Mouse (Mus musculus) fat pad, adult 2 months (tissue): Measurements from ENCODE around the gene Dennd1a.

Experiments
- DNase-seq: peaks from one replicate; pipeline ENCODE4 v3.0.0-alpha.2; 2011; ENCODE audit warnings: low read depth, low spot score; ENCODE audit errors: extremely low read depth

The Dennd1a gene

GRCm38 (mm10) chr2:37908721-37909506 lies 378.3 kb downstream of the Dennd1a start:
- no peak for DNase-seq

- DNase-seq: no peak
Measured at GRCm38 (mm10) chr2:37908296-37908695, 378.9 kb downstream of the Dennd1a start.

GRCm38 (mm10) chr2:37906261-37906660 lies 380.9 kb downstream of the Dennd1a start:
- no peak for DNase-seq

GRCm38 (mm10) chr2:37903286-37903685 lies 383.9 kb downstream of the Dennd1a start:
- no peak for DNase-seq

GRCm38 (mm10) chr2:37883214-37883613 lies 404.0 kb downstream of the Dennd1a start:
- no peak for DNase-seq

- no peak for DNase-seq
Measured at GRCm38 (mm10) chr2:37881262-37881913, 405.8 kb downstream of the Dennd1a start.

GRCm38 (mm10) chr2:37879697-37880096 lies 407.5 kb downstream of the Dennd1a start:
- no peak for DNase-seq

- no peak for DNase-seq
Measured at GRCm38 (mm10) chr2:37872791-37873190, 414.4 kb downstream of the Dennd1a start.

- DNase-seq: no peak
Measured at GRCm38 (mm10) chr2:37869628-37870027, 417.6 kb downstream of the Dennd1a start.

GRCm38 (mm10) chr2:37867387-37867786 lies 419.8 kb downstream of the Dennd1a start:
- no peak for DNase-seq

GRCm38 (mm10) chr2:37857472-37857871 lies 429.7 kb downstream of the Dennd1a start:
- DNase-seq: no peak

GRCm38 (mm10) chr2:37856955-37857354 lies 430.2 kb downstream of the Dennd1a start:
- no peak for DNase-seq

GRCm38 (mm10) chr2:37855226-37855625 lies 432.0 kb downstream of the Dennd1a start:
- no peak for DNase-seq

GRCm38 (mm10) chr2:37853878-37854435 lies 433.2 kb downstream of the Dennd1a start:
- no peak for DNase-seq

GRCm38 (mm10) chr2:37850626-37851025 lies 436.6 kb downstream of the Dennd1a start:
- no peak for DNase-seq

GRCm38 (mm10) chr2:37849357-37849756 lies 437.8 kb downstream of the Dennd1a start:
- no peak for DNase-seq

GRCm38 (mm10) chr2:37842719-37843118 lies 444.5 kb downstream of the Dennd1a start:
- no peak for DNase-seq

- no peak for DNase-seq
Measured at GRCm38 (mm10) chr2:37842151-37842569, 445.0 kb downstream of the Dennd1a start.

- peak; percentile 39 for DNase-seq
Measured at GRCm38 (mm10) chr2:37839922-37840321, 447.3 kb downstream of the Dennd1a start.

GRCm38 (mm10) chr2:37838202-37838984 lies 448.8 kb downstream of the Dennd1a start:
- DNase-seq: no peak

GRCm38 (mm10) chr2:37837542-37837941 lies 449.6 kb downstream of the Dennd1a start:
- DNase-seq: no peak
